Mouse (Mus musculus) heart, postnatal 0 days (tissue): ENCODE data around the gene Ttc23.

Source experiments
- CTCF ChIP-seq: IDR thresholded peaks from 2 replicates; pipeline ENCODE4 v1.5.1; 2016; ENCODE audit warnings: antibody characterized with exemption, control low read depth, low read depth
- EP300 ChIP-seq: IDR thresholded peaks from 2 replicates; pipeline ENCODE4 v1.6.1; 2016; ENCODE audit warnings: antibody characterized with exemption, low read depth

DNA sequence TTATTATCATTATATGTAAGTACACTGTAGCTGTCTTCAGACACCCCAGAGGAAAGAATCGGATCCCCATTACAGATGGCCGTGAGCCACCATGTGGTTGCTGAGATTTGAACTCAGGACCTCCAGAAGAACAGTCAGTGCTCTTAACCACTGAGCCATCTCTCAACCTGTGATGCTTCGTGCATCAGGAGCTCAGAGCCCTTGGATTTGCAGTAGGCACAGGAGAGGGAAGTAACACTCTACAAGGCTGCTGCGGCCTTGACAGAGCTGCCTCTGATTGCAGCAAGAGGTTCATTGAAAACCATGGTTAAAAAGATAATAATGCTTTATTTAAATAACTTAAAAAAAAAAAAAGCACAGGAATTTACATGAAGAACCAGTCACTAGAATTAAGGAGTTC lies 1.2 kb downstream of the Ttc23 start:
- TF ChIP-seq EP300 (no peak), CTCF (no peak)
